Mouse (Mus musculus) lung, embryonic 15.5 days (tissue): ENCODE results near the gene Uhrf2. TPM values are rescaled to one million over a fixed set of nuclear protein-coding genes. Genes with fewer than 3 reads are reported as not detected.

ENCODE experiments used
- ATAC-seq: fragments of 200-750 bp; cut with Nextera tagmentation; 2 replicates; pipeline ENCODE4 v1.8.0; 2017; ENCODE audit warnings: moderate number of reproducible peaks, borderline replicate concordance; ENCODE audit not compliant: low FRiP score, low TSS enrichment; ENCODE audit errors: extremely low read depth
- H3K27ac ChIP-seq: fragments of 300-500 bp; sonication (generic); 2 replicates; pipeline ENCODE4 v1.5.1; 2015; ENCODE audit warnings: moderate library complexity, mild to moderate bottlenecking, inconsistent platforms
- H3K27me3 ChIP-seq: fragments of 300-500 bp; sonication (generic); 2 replicates; pipeline ENCODE4 v1.6.1; 2015; ENCODE audit warnings: inconsistent platforms
- H3K36me3 ChIP-seq: fragments of 300-500 bp; sonication (generic); 2 replicates; pipeline ENCODE4 v1.6.1; 2015; ENCODE audit warnings: inconsistent platforms
- H3K4me1 ChIP-seq: fragments of 300-500 bp; sonication (generic); 2 replicates; pipeline ENCODE4 v1.6.1; 2015; ENCODE audit warnings: inconsistent platforms
- H3K4me2 ChIP-seq: fragments of 300-500 bp; sonication (generic); 2 replicates; pipeline ENCODE4 v1.6.1; 2015; ENCODE audit warnings: inconsistent platforms, mild to moderate bottlenecking, moderate library complexity
- H3K4me3 ChIP-seq: fragments of 300-500 bp; sonication (generic); 2 replicates; pipeline ENCODE4 v1.5.1; 2015; ENCODE audit warnings: mild to moderate bottlenecking, inconsistent platforms
- H3K9ac ChIP-seq: fragments of 300-500 bp; sonication (generic); 2 replicates; pipeline ENCODE4 v1.6.1; 2015; ENCODE audit warnings: inconsistent platforms
- H3K9me3 ChIP-seq: fragments of 300-500 bp; sonication (generic); 2 replicates; pipeline ENCODE4 v1.6.1; 2016; ENCODE audit warnings: inconsistent platforms
- WGBS: fragments of 180-500 bp; shearing (Covaris S2); methylation state at CpG from one replicate; pipeline ENCODE4 v1.1.7; 2015; 5-methylcytosine and 5-hydroxymethylcytosine counted together
- polyA plus RNA-seq: library from polyadenylated mRNA; unstranded; fragments of >200 nt; fragmentation: Nextera tagmentation; extraction: Ambion mirVana; gene quantifications from 2 replicates; pipeline ENCODE4 v1.2.1, GENCODE M21; 2015

Uhrf2 gene
- polyA plus RNA-seq, 1 experiment from 2014 or later, result 69.2 TPM

DNA sequence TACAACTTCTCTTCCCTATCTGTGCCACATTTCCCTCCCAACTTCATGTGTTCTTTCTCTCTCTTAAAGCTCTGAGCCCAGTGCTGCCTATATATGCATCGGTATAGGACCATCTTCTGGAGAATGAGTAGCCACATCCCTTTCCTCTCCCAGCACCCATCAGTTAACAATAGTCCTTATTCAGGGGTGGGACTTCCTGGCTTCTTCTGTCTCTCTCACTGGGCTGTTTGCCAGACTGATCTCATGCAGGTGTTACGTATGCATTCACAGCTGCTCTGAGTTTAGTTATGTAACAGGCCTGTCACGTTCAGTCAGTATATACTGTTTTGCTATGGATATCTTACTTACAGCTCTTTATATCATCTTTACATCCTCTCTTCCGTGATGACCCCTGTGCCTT is 35.5 kb downstream of the Uhrf2 start:
- ATAC-seq, result no peak

DNA sequence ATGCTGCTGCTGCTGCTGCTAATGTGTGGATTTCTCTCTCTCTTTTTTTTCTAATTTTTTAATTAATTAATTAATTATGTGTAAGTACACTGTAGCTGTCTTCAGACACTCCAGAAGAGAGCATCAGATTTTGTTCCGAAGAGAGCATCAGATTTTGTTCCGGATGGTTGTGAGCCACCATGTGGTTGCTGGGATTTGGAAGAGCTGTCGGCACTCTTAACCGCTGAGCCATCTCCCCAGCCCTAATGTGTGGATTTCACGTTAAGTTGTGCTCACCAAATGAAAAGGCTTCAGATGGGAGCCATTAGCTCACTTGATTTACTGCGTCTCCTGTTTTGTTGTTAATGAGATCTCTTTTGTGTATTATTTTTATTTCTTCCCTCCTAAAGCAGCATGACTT is 59.9 kb downstream of the Uhrf2 start:
- H3K4me2 ChIP-seq, result no peak overlapping the region
- WGBS, result 94% methylated on average over 6 of the region's 6 CpGs
- no peaks in the 10 kb centered on the region for H3K27me3 ChIP-seq
- H3K9me3 ChIP-seq, result no peaks in the 10 kb centered on the region
- H3K27ac ChIP-seq, result no peak overlapping the region
- H3K36me3 ChIP-seq, result peaks cover 80% of the 10 kb centered on the region
- ATAC-seq, result no peak
- H3K9ac ChIP-seq, result no peak overlapping the region
- no peak overlapping the region for H3K4me3 ChIP-seq
- H3K4me1 ChIP-seq, result no peaks in the 10 kb centered on the region

More for the DNA sequence above, 35.5 kb downstream of the Uhrf2 start:
- WGBS, result 40% methylated on average over 4 of the region's 4 CpGs
- Histone ChIP-seq H3K4me1 (peaks cover 4% of the 10 kb centered on the region; the same call in 1 of the 2 replicates), H3K4me2 (no peak overlapping the region), H3K9me3 (no peaks in the 10 kb centered on the region), H3K9ac (no peak overlapping the region), H3K27me3 (no peaks in the 10 kb centered on the region), H3K27ac (no peak overlapping the region), H3K4me3 (no peak overlapping the region), H3K36me3 (no peaks in the 10 kb centered on the region)

DNA sequence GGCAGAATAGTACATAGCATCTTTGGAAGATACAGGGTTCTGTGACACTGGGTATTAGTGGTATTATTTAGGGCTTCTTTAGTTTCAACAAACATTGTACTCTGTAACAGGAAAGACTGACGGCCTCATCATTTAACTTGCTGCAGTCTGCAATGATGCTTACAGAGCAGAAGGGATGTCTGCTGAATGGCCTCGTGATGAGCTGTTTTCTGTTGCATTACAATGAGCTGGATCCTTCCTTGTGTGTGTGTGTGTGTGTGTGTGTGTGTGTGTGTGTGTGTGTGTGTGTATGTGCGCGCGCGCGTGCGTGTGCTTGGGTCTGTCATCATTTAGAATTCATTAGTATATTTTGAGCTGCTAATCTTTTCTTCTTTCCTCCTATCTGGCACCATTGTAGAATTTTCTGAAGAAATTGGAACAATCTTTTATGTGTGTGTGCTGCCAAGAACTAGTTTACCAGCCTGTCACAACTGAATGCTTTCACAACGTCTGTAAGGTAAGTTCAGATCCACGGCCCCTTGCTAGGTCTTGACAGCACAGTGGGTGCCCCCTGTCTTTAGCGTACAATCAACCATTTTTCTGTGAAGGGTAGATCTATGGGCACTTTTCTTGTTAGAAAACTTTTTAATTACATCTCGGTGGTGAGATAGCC is 61.5 kb downstream of the Uhrf2 start:
- no peak for ATAC-seq
- WGBS, result 92% methylated on average over 12 of the region's 12 CpGs
- Histone ChIP-seq H3K4me2 (no peak overlapping the region), H3K27ac (no peak overlapping the region), H3K4me3 (no peak overlapping the region), H3K4me1 (no peaks in the 10 kb centered on the region), H3K27me3 (no peaks in the 10 kb centered on the region), H3K9ac (no peak overlapping the region), H3K36me3 (peaks cover 82% of the 10 kb centered on the region), H3K9me3 (no peaks in the 10 kb centered on the region)

DNA sequence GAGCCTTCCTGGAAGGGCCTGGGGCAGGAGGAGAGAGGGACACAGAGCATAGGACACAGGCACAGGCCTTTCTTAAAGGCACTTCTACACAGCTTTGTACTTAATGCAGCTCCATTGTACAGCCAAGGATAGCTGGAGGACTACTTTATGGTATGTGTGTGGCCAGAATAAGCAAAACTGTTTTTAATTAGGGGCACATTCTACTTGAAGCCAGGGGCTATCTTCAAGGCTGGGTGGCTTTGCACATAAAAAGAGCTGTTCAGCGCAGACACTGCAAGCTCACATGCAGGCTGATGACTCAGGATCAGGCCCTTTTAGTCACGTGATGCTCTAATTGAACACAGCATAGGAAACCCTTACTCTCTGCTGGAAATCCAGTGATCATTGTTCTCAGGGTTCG is 65.9 kb downstream of the Uhrf2 start:
- H3K9ac ChIP-seq, result no peak overlapping the region
- 88% methylated on average over 3 of the region's 3 CpGs for WGBS
- H3K27me3 ChIP-seq, result no peaks in the 10 kb centered on the region
- peaks cover 61% of the 10 kb centered on the region for H3K36me3 ChIP-seq
- no peak overlapping the region for H3K4me3 ChIP-seq
- no peaks in the 10 kb centered on the region for H3K4me1 ChIP-seq
- H3K4me2 ChIP-seq, result no peak overlapping the region
- no peak for ATAC-seq
- no peak overlapping the region for H3K27ac ChIP-seq
- no peaks in the 10 kb centered on the region for H3K9me3 ChIP-seq

DNA sequence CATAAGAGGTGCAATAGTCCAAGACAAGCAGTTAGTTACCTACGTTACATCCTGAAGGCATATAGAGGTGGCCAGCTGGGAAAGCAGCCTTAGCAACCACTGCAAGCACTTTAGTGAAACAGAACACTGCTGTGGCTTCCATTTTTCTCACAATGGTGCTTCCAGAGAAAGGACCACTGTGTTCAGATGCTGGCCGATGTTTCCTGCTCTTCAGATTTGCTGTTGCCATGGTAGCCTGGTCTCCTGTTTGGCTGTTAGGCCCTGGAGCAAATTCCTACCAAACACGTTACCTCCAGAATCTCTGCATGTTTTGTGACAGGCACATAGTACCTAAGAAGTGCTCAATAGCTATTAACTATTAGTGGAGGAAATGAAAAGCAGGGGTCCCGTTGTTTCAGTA is 66.7 kb downstream of the Uhrf2 start:
- Histone ChIP-seq H3K4me2 (no peak overlapping the region), H3K4me3 (no peak overlapping the region), H3K36me3 (peaks cover 53% of the 10 kb centered on the region), H3K27ac (no peak overlapping the region), H3K27me3 (no peaks in the 10 kb centered on the region), H3K4me1 (no peaks in the 10 kb centered on the region), H3K9me3 (no peaks in the 10 kb centered on the region), H3K9ac (no peak overlapping the region)
- no peak for ATAC-seq
- WGBS, result 82% methylated on average over 4 of the region's 4 CpGs

DNA sequence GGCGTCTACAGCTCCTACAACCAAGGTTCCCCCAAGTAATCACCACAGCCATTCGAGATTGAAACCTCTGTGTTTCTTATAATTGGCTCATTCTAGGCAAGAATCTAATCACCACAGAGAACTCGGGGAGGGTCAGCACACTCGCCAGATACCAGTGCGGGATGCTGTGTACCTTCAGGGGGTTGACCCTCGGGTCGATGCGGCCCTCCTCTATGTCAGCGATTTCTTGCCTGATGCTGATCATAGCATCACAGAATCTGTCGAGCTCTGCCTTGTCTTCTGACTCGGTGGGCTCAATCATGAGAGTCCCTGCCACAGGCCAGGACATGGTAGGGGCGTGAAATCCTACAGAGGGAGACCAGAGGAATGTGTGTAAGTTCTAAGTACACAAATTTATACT is 70.3 kb downstream of the Uhrf2 start:
- H3K4me1 ChIP-seq, result no peaks in the 10 kb centered on the region
- no peak overlapping the region for H3K27ac ChIP-seq
- ATAC-seq, result no peak
- 92% methylated on average over 12 of the region's 12 CpGs for WGBS
- no peak overlapping the region for H3K4me2 ChIP-seq
- H3K9ac ChIP-seq, result no peak overlapping the region
- peaks cover 24% of the 10 kb centered on the region for H3K36me3 ChIP-seq
- H3K9me3 ChIP-seq, result no peaks in the 10 kb centered on the region
- H3K4me3 ChIP-seq, result no peak overlapping the region
- no peaks in the 10 kb centered on the region for H3K27me3 ChIP-seq

DNA sequence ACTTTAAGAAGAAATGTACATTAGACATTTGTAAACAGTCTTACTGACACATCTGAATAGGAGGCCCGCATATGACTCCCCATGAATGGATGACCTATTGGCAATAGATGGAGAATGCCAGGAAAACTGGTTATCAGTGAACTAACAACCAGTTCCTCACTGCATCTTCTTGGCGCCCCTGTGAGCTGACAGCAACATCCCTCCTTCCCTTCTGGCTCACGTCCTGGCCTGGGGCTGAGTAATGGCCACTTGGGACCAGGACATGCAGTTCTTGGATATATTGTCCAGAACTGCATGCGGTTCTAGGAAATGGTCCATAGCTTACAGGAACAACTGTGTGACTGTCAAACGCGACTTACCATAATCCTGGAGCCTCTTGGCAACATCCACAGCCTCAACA is 72.3 kb downstream of the Uhrf2 start:
- Histone ChIP-seq H3K36me3 (peaks cover 5% of the 10 kb centered on the region; the same call in 1 of the 2 replicates), H3K4me1 (no peaks in the 10 kb centered on the region), H3K9me3 (no peaks in the 10 kb centered on the region), H3K27ac (no peak overlapping the region), H3K4me2 (no peak overlapping the region), H3K27me3 (no peaks in the 10 kb centered on the region), H3K4me3 (no peak overlapping the region), H3K9ac (no peak overlapping the region)
- no peak for ATAC-seq
- 82% methylated on average over 6 of the region's 6 CpGs for WGBS

DNA sequence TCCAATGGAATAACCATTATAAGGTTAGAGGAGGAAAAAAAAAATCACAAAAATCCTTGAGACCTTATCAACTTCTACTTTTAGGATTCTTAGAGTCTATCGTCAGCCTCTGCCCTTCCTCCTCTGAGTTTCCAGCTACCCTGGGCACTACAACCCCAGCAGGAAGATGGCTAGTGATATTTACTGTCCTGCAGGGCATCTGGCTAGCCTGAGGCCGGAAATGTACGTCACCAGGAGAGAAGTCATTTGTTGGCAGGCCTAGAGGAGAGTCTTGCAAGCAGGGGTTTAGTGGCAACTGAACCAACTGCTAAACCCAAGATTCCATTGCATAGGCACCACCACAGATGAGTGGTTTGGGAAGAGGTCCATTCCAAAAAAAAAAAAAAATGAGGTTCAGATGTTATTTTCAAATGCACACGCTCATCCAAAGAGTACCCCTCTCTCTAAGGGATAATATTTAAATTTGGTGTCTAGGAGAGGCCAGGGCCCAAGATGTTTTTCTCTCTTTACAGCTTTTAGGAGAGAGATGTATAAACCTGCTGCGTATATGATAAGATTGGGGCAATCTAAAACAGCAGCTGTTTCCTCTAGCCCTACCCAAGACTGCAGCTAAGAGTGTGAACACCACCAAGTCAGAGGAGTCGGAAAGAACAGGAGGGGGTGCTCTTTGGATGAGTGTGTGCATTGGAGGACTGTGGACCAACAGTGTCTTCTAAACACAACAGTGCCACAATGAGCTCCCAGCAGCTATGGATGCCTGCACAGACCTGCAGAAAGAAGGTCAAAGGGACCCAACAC is 74.9 kb downstream of the Uhrf2 start:
- Histone ChIP-seq H3K9me3 (no peaks in the 10 kb centered on the region), H3K4me2 (no peak overlapping the region), H3K27me3 (no peaks in the 10 kb centered on the region), H3K9ac (no peak overlapping the region), H3K27ac (no peak overlapping the region), H3K4me1 (no peaks in the 10 kb centered on the region), H3K36me3 (no peaks in the 10 kb centered on the region), H3K4me3 (no peak overlapping the region)
- ATAC-seq, result no peak
- 79% methylated on average over 6 of the region's 6 CpGs for WGBS

DNA sequence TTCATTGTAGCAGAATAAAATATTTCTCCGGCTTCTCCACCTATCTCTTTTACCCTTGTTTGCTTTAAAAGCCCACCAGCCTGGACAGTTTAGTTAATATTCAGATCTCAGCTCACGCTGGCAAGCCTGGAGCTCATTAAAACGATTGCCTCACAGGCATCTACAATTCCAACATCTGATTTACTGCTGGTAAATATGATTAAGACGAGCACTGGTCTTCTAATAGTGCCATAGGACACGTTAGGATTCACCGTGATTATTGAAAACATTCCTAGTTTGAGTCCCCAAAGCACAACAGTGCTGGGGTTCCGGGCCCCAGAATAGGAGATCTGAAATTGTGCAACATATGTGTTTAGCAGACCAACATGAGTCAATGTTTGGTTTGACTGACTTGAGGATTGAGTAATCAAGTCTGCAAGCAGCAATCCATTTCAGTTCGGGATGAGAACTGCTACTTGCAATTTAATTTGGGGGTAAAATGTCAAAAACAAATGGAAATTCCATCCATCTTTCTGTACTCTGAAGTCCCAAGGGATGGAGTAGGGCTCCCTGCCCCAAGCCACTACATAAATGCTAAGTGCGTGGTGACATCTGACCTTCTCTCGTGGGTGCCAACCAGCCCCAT is 77.0 kb downstream of the Uhrf2 start:
- ATAC-seq, result no peak
- Histone ChIP-seq H3K9me3 (no peaks in the 10 kb centered on the region), H3K4me2 (no peak overlapping the region), H3K36me3 (no peaks in the 10 kb centered on the region), H3K27me3 (no peaks in the 10 kb centered on the region), H3K9ac (no peak overlapping the region), H3K4me3 (no peak overlapping the region), H3K4me1 (no peaks in the 10 kb centered on the region), H3K27ac (no peak overlapping the region)
- 75% methylated on average over 10 of the region's 10 CpGs for WGBS

DNA sequence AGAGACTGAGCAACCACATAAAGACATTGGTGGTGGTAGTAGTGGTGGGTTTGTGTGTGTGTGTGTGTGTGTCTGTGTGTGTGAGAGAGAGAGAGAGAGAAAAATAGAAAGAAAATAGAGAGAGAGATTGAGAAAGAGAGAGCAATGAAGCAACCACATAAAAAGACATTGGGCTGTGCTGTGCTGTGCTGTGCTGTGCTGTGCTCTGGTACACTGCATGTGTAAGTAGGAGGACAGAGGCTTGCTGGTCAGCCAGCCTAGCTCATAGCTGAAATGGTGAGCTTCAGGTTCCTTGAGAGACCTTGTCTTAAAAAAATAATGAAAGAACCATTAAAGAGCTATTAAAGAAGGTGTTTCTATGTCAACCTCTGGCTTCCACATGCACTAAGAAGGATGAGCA is 78.3 kb downstream of the Uhrf2 start:
- H3K36me3 ChIP-seq, result no peaks in the 10 kb centered on the region

DNA sequence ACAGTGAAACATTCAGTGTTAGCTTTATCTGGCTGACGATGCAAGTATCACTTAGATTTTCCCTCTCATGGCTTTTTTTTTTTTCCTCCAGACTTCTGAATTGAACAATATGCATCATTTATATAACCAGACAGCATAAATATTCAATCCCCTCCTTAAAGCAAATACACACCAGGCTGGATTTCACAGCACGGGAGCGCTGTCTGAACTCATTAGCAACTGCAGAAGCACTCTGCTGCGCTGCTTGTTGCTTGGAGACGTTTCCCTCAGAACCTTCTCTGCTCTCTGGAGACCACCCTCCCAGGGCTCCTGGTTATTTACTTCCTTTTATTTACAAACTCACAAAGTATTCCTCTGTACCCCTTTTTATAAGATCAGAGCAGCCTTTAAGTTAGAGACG is 78.8 kb downstream of the Uhrf2 start:
- 77% methylated on average over 6 of the region's 6 CpGs for WGBS

More for the DNA sequence above, 78.3 kb downstream of the Uhrf2 start:
- Histone ChIP-seq H3K9ac (no peak overlapping the region), H3K4me3 (no peak overlapping the region), H3K27ac (no peak overlapping the region), H3K4me1 (no peaks in the 10 kb centered on the region), H3K27me3 (no peaks in the 10 kb centered on the region), H3K4me2 (no peak overlapping the region), H3K9me3 (no peaks in the 10 kb centered on the region)
- no peak for ATAC-seq

DNA sequence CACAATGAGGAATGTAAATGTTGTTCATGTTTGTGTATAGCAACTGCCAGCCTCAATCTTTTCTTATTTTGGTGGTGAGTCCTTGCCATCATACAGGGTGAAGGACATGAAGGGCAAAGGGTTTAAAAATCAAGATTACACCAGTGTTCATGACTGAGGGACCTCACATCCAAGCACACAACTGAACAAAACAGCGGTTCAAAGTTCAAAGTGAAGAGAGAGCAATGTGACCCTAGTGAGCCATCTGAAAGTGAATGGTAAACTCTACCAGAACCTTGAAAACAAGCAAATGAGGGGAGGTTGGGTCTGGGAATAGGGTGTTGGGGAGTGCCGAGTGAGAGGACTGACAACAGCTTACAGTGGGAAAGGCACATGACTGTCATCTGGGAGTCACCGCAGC is 81.1 kb downstream of the Uhrf2 start:
- Histone ChIP-seq H3K4me3 (no peak overlapping the region), H3K27me3 (no peaks in the 10 kb centered on the region), H3K9ac (no peak overlapping the region), H3K27ac (no peak overlapping the region), H3K9me3 (no peaks in the 10 kb centered on the region), H3K4me2 (no peak overlapping the region), H3K36me3 (no peaks in the 10 kb centered on the region), H3K4me1 (peaks cover 8% of the 10 kb centered on the region; the same call in 1 of the 2 replicates)
- 95% methylated on average over 3 of the region's 3 CpGs for WGBS
- no peak for ATAC-seq

More for the DNA sequence above, 78.8 kb downstream of the Uhrf2 start:
- Histone ChIP-seq H3K9ac (no peak overlapping the region), H3K4me1 (no peaks in the 10 kb centered on the region), H3K27me3 (no peaks in the 10 kb centered on the region), H3K9me3 (no peaks in the 10 kb centered on the region), H3K4me3 (no peak overlapping the region), H3K4me2 (no peak overlapping the region), H3K36me3 (no peaks in the 10 kb centered on the region), H3K27ac (no peak overlapping the region)
- ATAC-seq, result no peak
